22 mouse cellular contexts compared by ENCODE assay signal in genomic region chr1:89969714-89970110, GRCm38 (mm10). TPM values are rescaled to one million over a fixed set of nuclear protein-coding genes. Genes with fewer than 3 reads are reported as not detected.
DNase-seq lines count a peak whose midpoint lies in the region; ATAC-seq and TF ChIP-seq lines count a peak whose summit lies in the region.
"Had no signal": no experiment of that assay in that cellular context is flagged by ENCODE, and none has a peak within 500 bp of the region (broad histone marks: within the 10 kb centered on the region; RNA-seq: fewer than 3 reads in every experiment).

No protein-coding gene starts in this region.

- H3K4me1 ChIP-seq in cerebellum, adult 2 months (ENCODE audit: control insufficient read depth, insufficient read depth, low read length) = no peaks in the 10 kb centered on the region
- H3K4me1 ChIP-seq in forebrain, embryonic 11.5 days (replicated peaks; ENCODE audit: control insufficient read depth, insufficient read depth, low read length) = peaks cover 4% of the 10 kb centered on the region; the same call in 1 of the 2 replicates
- peaks cover 13% of the 10 kb centered on the region for H3K4me1 ChIP-seq in forebrain, embryonic 12.5 days
- peaks cover 8% of the 10 kb centered on the region for H3K4me1 ChIP-seq in midbrain, embryonic 11.5 days (ENCODE audit: control insufficient read depth, insufficient read depth, low read length)
- no peaks in the 10 kb centered on the region for H3K4me1 ChIP-seq in midbrain, postnatal 0 days (ENCODE audit: insufficient read depth, low read length)

- no peak for TF ChIP-seq POLR2A in cerebellum, adult 2 months (IDR thresholded peaks at IDR 0.05; ENCODE audit: borderline replicate concordance, insufficient read depth, low read length)

- ATAC-seq in forebrain, embryonic 11.5 days (replicated peaks; ENCODE audit: low FRiP score) = no peak
- ATAC-seq in forebrain, embryonic 12.5 days (ENCODE audit: low FRiP score) = no peak
- ATAC-seq in midbrain, embryonic 11.5 days (ENCODE audit: low FRiP score) = no peak
- ATAC-seq in midbrain, postnatal 0 days (ENCODE audit: low FRiP score) = no peak
- ATAC-seq: activated CD4-positive, CD25-positive, alpha-beta regulatory T cell, adult 4 months; CD4-positive, CD25-positive, alpha-beta regulatory T cell, adult 4 months; forebrain, embryonic 13.5 days; forebrain, embryonic 15.5 days; forebrain, postnatal 0 days; Patski had no signal

- no peak for TF ChIP-seq CTCF in cerebellum, adult 2 months (IDR thresholded peaks at IDR 0.05; ENCODE audit: borderline replicate concordance, insufficient read depth, low read depth, low read length)
- no peak for TF ChIP-seq CTCF in midbrain, postnatal 0 days (IDR thresholded peaks at IDR 0.05)

- whole genome bisulfite sequencing in cerebellum, adult 2 months = 82% methylated on average over 4 of the region's 4 CpGs
- 86% methylated on average over 4 of the region's 4 CpGs for WGBS in forebrain, embryonic 11.5 days
- 87% methylated on average over 4 of the region's 4 CpGs for WGBS in forebrain, embryonic 12.5 days
- 87% methylated on average over 4 of the region's 4 CpGs for WGBS in midbrain, embryonic 11.5 days
- 83% methylated on average over 4 of the region's 4 CpGs for WGBS in midbrain, postnatal 0 days

- no peak overlapping the region for H3K27ac ChIP-seq in cerebellum, adult 2 months (ENCODE audit: insufficient read depth, low read length)
- H3K27ac ChIP-seq in forebrain, embryonic 11.5 days (ENCODE audit: low read depth, low read length) = no peak overlapping the region
- no peak overlapping the region for H3K27ac ChIP-seq in forebrain, embryonic 12.5 days
- no peak overlapping the region for H3K27ac ChIP-seq in midbrain, embryonic 11.5 days (ENCODE audit: low read depth, low read length)
- H3K27ac ChIP-seq in midbrain, postnatal 0 days (ENCODE audit: low read depth, low read length) = no peak overlapping the region
- H3K27ac ChIP-seq: embryonic facial prominence, embryonic 10.5 days; embryonic facial prominence, embryonic 12.5 days; forebrain, embryonic 13.5 days; forebrain, embryonic 15.5 days had no signal

- H3K36me3 ChIP-seq in forebrain, embryonic 11.5 days (ENCODE audit: control insufficient read depth, insufficient read depth, low read length) = no peaks in the 10 kb centered on the region
- H3K36me3 ChIP-seq in forebrain, embryonic 12.5 days (replicated peaks) = no peaks in the 10 kb centered on the region
- H3K36me3 ChIP-seq in midbrain, embryonic 11.5 days (ENCODE audit: control insufficient read depth, insufficient read depth, low read length) = no peaks in the 10 kb centered on the region
- no peaks in the 10 kb centered on the region for H3K36me3 ChIP-seq in midbrain, postnatal 0 days (ENCODE audit: insufficient read depth, low read length)
- H3K36me3 ChIP-seq: embryonic facial prominence, embryonic 10.5 days; embryonic facial prominence, embryonic 12.5 days; forebrain, embryonic 15.5 days; G1E had no signal

- no peaks in the 10 kb centered on the region for H3K9me3 ChIP-seq in forebrain, embryonic 11.5 days (ENCODE audit: control insufficient read depth, low read length)
- no peaks in the 10 kb centered on the region for H3K9me3 ChIP-seq in forebrain, embryonic 12.5 days
- H3K9me3 ChIP-seq in midbrain, embryonic 11.5 days (ENCODE audit: control insufficient read depth, low read length) = no peaks in the 10 kb centered on the region
- H3K9me3 ChIP-seq in midbrain, postnatal 0 days (ENCODE audit: low read length) = no peaks in the 10 kb centered on the region
- H3K9me3 ChIP-seq: embryonic facial prominence, embryonic 10.5 days; embryonic facial prominence, embryonic 12.5 days; forebrain, embryonic 13.5 days; forebrain, embryonic 15.5 days had no signal

- no peak overlapping the region for H3K4me3 ChIP-seq in cerebellum, adult 2 months (replicated peaks; ENCODE audit: insufficient read depth, low read depth, low read length)
- no peak overlapping the region for H3K4me3 ChIP-seq in forebrain, embryonic 11.5 days (ENCODE audit: low read depth, low read length)
- no peak overlapping the region for H3K4me3 ChIP-seq in forebrain, embryonic 12.5 days (replicated peaks)
- no peak overlapping the region for H3K4me3 ChIP-seq in midbrain, embryonic 11.5 days (ENCODE audit: low read depth, low read length)
- no peak overlapping the region for H3K4me3 ChIP-seq in midbrain, postnatal 0 days (ENCODE audit: low read depth, low read length)
- H3K4me3 ChIP-seq: embryonic facial prominence, embryonic 10.5 days; embryonic facial prominence, embryonic 12.5 days; forebrain, embryonic 13.5 days had no signal

- peak; percentile 10 for DNase-seq in cerebellum, adult 11-12 months
- no peak for DNase-seq in cerebellum, adult 2 months
- DNase-seq in forebrain, embryonic 11.5 days (ENCODE audit: low spot score) = peak; percentile 39
- peak; percentile 76 for DNase-seq in midbrain, embryonic 11.5 days (ENCODE audit: low spot score, missing footprints)
- no peak for DNase-seq in midbrain, postnatal 0 days (ENCODE audit: low spot score)
- DNase-seq: adrenal gland, adult 8-10 months; adrenal gland, postnatal 14 days; adrenal gland, postnatal 36 days; B cell, adult 2 months; cerebellum, adult 8-10 months had no signal

- no peaks in the 10 kb centered on the region for H3K27me3 ChIP-seq in cerebellum, adult 2 months (ENCODE audit: control insufficient read depth, insufficient read depth, low read length)
- H3K27me3 ChIP-seq in forebrain, embryonic 11.5 days (ENCODE audit: control insufficient read depth, insufficient read depth, low read length) = peaks cover 59% of the 10 kb centered on the region
- H3K27me3 ChIP-seq in forebrain, embryonic 12.5 days = peaks cover 85% of the 10 kb centered on the region
- peaks cover 47% of the 10 kb centered on the region for H3K27me3 ChIP-seq in midbrain, embryonic 11.5 days (ENCODE audit: control insufficient read depth, insufficient read depth, low read length)
- H3K27me3 ChIP-seq in midbrain, postnatal 0 days (ENCODE audit: insufficient read depth, low read length) = peaks cover 19% of the 10 kb centered on the region
- H3K27me3 ChIP-seq: CH12.LX had no signal

- H3K9ac ChIP-seq in forebrain, embryonic 11.5 days (ENCODE audit: low read length) = no peak overlapping the region
- H3K9ac ChIP-seq in forebrain, embryonic 12.5 days = no peak overlapping the region
- H3K9ac ChIP-seq in midbrain, embryonic 11.5 days (ENCODE audit: low read length) = no peak overlapping the region
- H3K9ac ChIP-seq in midbrain, postnatal 0 days (replicated peaks; ENCODE audit: low read length, poor library complexity, severe bottlenecking) = no peak overlapping the region
- H3K9ac ChIP-seq: embryonic facial prominence, embryonic 12.5 days; forebrain, embryonic 13.5 days; forebrain, embryonic 15.5 days; forebrain, postnatal 0 days had no signal

- H3K4me2 ChIP-seq in forebrain, embryonic 11.5 days (ENCODE audit: low read depth, low read length, severe bottlenecking) = no peak overlapping the region
- H3K4me2 ChIP-seq in forebrain, embryonic 12.5 days = no peak overlapping the region
- H3K4me2 ChIP-seq in midbrain, embryonic 11.5 days = no peak overlapping the region
- H3K4me2 ChIP-seq in midbrain, postnatal 0 days (ENCODE audit: low read depth, low read length, poor library complexity, severe bottlenecking) = no peak overlapping the region
- H3K4me2 ChIP-seq: embryonic facial prominence, embryonic 12.5 days had no signal

RNA-seq across cellular contexts. Expression of gene Gbx2, which starts 38.7 kb away (rescaled TPM):
- 1.7 and 2.1 TPM in 2 replicates for polyA plus RNA-seq in cerebellum, adult 2 months (2012; rRNA removed)
- polyA plus RNA-seq in forebrain, embryonic 11.5 days (2014; fragmentation: Nextera tagmentation; extraction: Ambion mirVana) = 5.0 and 6.7 TPM in 2 replicates
- polyA plus RNA-seq in forebrain, embryonic 12.5 days (2016; fragmentation: Nextera tagmentation; extraction: Ambion mirVana) = 26.9 and 28.0 TPM in 2 replicates
- polyA plus RNA-seq in midbrain, embryonic 11.5 days (2014; fragmentation: Nextera tagmentation; extraction: Ambion mirVana) = 9.6 TPM in 2 replicates
- 9.9 and 10.8 TPM in 2 replicates for total RNA-seq in midbrain, postnatal 0 days (2014; rRNA removed)
- 15.2 and 22.8 TPM in 2 replicates for polyA plus RNA-seq in midbrain, postnatal 0 days (2015; fragmentation: Nextera tagmentation; extraction: Ambion mirVana)
- total RNA-seq: adrenal gland, adult 18-20 months; adrenal gland, adult 8-10 months; adrenal gland, postnatal 14 days; adrenal gland, postnatal 36 days; CH12.LX had no signal
- polyA plus RNA-seq: activated CD4-positive, CD25-positive, alpha-beta regulatory T cell, adult 4 months; CD4-positive, CD25-positive, alpha-beta regulatory T cell, adult 4 months; G1E had no signal

RNA-seq across cellular contexts. Expression of gene Asb18, which starts 44.8 kb away (rescaled TPM):
- polyA plus RNA-seq in cerebellum, adult 2 months (2012; rRNA removed) = 1.3 and 1.5 TPM in 2 replicates
- not detected in 2 replicates for polyA plus RNA-seq in forebrain, embryonic 11.5 days (2014; fragmentation: Nextera tagmentation; extraction: Ambion mirVana)
- 0.17 and 0.44 TPM in 2 replicates for polyA plus RNA-seq in forebrain, embryonic 12.5 days (2016; fragmentation: Nextera tagmentation; extraction: Ambion mirVana)
- 0.07 TPM in 1 of 2 replicates, not detected in the other for polyA plus RNA-seq in midbrain, embryonic 11.5 days (2014; fragmentation: Nextera tagmentation; extraction: Ambion mirVana)
- 0.61 and 1.6 TPM in 2 replicates for total RNA-seq in midbrain, postnatal 0 days (2014; rRNA removed)
- polyA plus RNA-seq in midbrain, postnatal 0 days (2015; fragmentation: Nextera tagmentation; extraction: Ambion mirVana) = 0.28 and 0.39 TPM in 2 replicates
- total RNA-seq: adrenal gland, adult 18-20 months; adrenal gland, adult 8-10 months; adrenal gland, postnatal 14 days; adrenal gland, postnatal 36 days; CH12.LX had no signal
- polyA plus RNA-seq: activated CD4-positive, CD25-positive, alpha-beta regulatory T cell, adult 4 months; CD4-positive, CD25-positive, alpha-beta regulatory T cell, adult 4 months; G1E; Patski had no signal

Comparison
In these comparisons a context has a peak if more than half of its experiments do, and no peak if none do; other contexts are left out.
1. DNase-seq: peak in cerebellum, adult 11-12 months (single experiment), forebrain, embryonic 11.5 days (single experiment) and midbrain, embryonic 11.5 days (single experiment); none in cerebellum, adult 2 months (0 of 2) and midbrain, postnatal 0 days (single experiment).